Mouse (Mus musculus) MEL (cell line): ENCODE data around the gene Stx1a. TPM values are rescaled to one million over a fixed set of nuclear protein-coding genes. Genes with fewer than 3 reads are reported as not detected.

Experiments
- DNase-seq: peaks from one replicate; pipeline ENCODE4 v3.0.0; 2011; ENCODE audit warnings: low read depth, low spot score
- H3K27ac ChIP-seq: 2 replicates; pipeline ENCODE4 v1.5.1; 2012; ENCODE audit warnings: low read depth, mild to moderate bottlenecking, control low read depth, low read length, moderate library complexity; ENCODE audit not compliant: control insufficient read depth
- H3K27me3 ChIP-seq, 2 experiments: fragments of 150-350 bp in 1 of 2; sonication (generic) in 1 of 2; 2 replicates each; pipeline ENCODE4 v1.6.1; 2012; ENCODE audit warnings: low read length in 2 of 2, mild to moderate bottlenecking in 2 of 2, improper control_type of control experiment in 1 of 2, moderate library complexity in 1 of 2; ENCODE audit not compliant: insufficient read depth in 2 of 2, control insufficient read depth in 1 of 2
- H3K36me3 ChIP-seq, 2 experiments: 2 replicates each; pipeline ENCODE4 v1.6.1; 2012 to 2014; ENCODE audit warnings: low read length in 2 of 2, improper control_type of control experiment in 1 of 2, inconsistent platforms in 1 of 2, mild to moderate bottlenecking in 1 of 2; ENCODE audit not compliant: insufficient read depth in 2 of 2, control insufficient read depth in 1 of 2
- H3K4me1 ChIP-seq, 2 experiments: fragments of 150-350 bp in 1 of 2; sonication (generic) in 1 of 2; 2 replicates each; pipeline ENCODE4 v1.6.1; 2012; ENCODE audit warnings: low read length in 2 of 2, improper control_type of control experiment in 1 of 2, mild to moderate bottlenecking in 1 of 2; ENCODE audit not compliant: insufficient read depth in 2 of 2, control insufficient read depth in 1 of 2
- H3K4me3 ChIP-seq, 2 experiments: fragments of 150-350 bp in 1 of 2; sonication (generic) in 1 of 2; 2 replicates each; pipeline ENCODE4 v1.5.1; 2012; ENCODE audit warnings: low read depth in 2 of 2, low read length in 2 of 2, mild to moderate bottlenecking in 2 of 2, moderate library complexity in 2 of 2, control low read depth in 1 of 2, improper control_type of control experiment in 1 of 2; ENCODE audit not compliant: control insufficient read depth in 1 of 2, insufficient read depth in 1 of 2
- H3K79me2 ChIP-seq: 2 replicates; pipeline ENCODE4 v1.6.1; 2012; ENCODE audit warnings: mild to moderate bottlenecking, low read length, moderate library complexity; ENCODE audit not compliant: control insufficient read depth, poor library complexity, insufficient read depth
- H3K9ac ChIP-seq: 2 replicates; pipeline ENCODE4 v1.6.1; 2012; ENCODE audit warnings: low read depth, mild to moderate bottlenecking, control low read depth, low read length, moderate library complexity; ENCODE audit not compliant: control insufficient read depth, poor library complexity, severe bottlenecking
- H3K9me3 ChIP-seq: fragments of 150-350 bp; sonication (generic); replicated peaks from 2 replicates; pipeline ENCODE4 v1.6.1; 2012; ENCODE audit warnings: mild to moderate bottlenecking, low read length, improper control_type of control experiment, moderate library complexity; ENCODE audit not compliant: insufficient read depth
- BHLHE40 ChIP-seq: IDR thresholded peaks from 2 replicates; pipeline ENCODE4 v1.6.1; 2012; ENCODE audit warnings: low read depth, mild to moderate bottlenecking, inconsistent platforms, low read length, improper control_type of control experiment, borderline replicate concordance
- CHD1 ChIP-seq: IDR thresholded peaks from 2 replicates; pipeline ENCODE4 v1.6.1; 2012; ENCODE audit warnings: low read depth, mild to moderate bottlenecking, inconsistent platforms, low read length, improper control_type of control experiment
- CHD2 ChIP-seq: IDR thresholded peaks from 2 replicates; pipeline ENCODE4 v1.6.1; 2011; ENCODE audit warnings: low read length, improper control_type of control experiment
- CTCF ChIP-seq, 3 experiments: IDR thresholded peaks in 2 of 3; conservative IDR thresholded peaks in 1 of 3; 2 replicates each; pipeline ENCODE4 v1.5.1; 2011 to 2012; ENCODE audit warnings: low read length in 3 of 3, low read depth in 2 of 3, mild to moderate bottlenecking in 2 of 3, improper control_type of control experiment in 1 of 3, inconsistent platforms in 1 of 3, mixed read lengths in 1 of 3, moderate library complexity in 1 of 3; ENCODE audit not compliant: control insufficient read depth in 1 of 3, insufficient read depth in 1 of 3, poor library complexity in 1 of 3, severe bottlenecking in 1 of 3
- E2F4 ChIP-seq: IDR thresholded peaks from 2 replicates; pipeline ENCODE4 v1.6.1; 2011; ENCODE audit warnings: low read depth, low read length, improper control_type of control experiment, borderline replicate concordance
- ETS1 ChIP-seq: IDR thresholded peaks from 2 replicates; pipeline ENCODE4 v1.6.1; 2012; ENCODE audit warnings: low read depth, mild to moderate bottlenecking, inconsistent platforms, low read length, improper control_type of control experiment, moderate library complexity
- GABPA ChIP-seq: IDR thresholded peaks from 2 replicates; pipeline ENCODE4 v1.6.1; 2012; ENCODE audit warnings: low read depth, mild to moderate bottlenecking, inconsistent platforms, low read length, improper control_type of control experiment, moderate library complexity
- HCFC1 ChIP-seq: IDR thresholded peaks from 2 replicates; pipeline ENCODE4 v1.6.1; 2012; ENCODE audit warnings: low read depth, mild to moderate bottlenecking, inconsistent platforms, low read length, improper control_type of control experiment, moderate library complexity
- KAT2A ChIP-seq: conservative IDR thresholded peaks from 2 replicates; pipeline ENCODE4 v1.6.1; 2012; ENCODE audit warnings: low read depth, low read length, improper control_type of control experiment, inconsistent platforms
- MAFK ChIP-seq: IDR thresholded peaks from 2 replicates; pipeline ENCODE4 v1.6.1; 2011; ENCODE audit warnings: low read depth, mild to moderate bottlenecking, low read length, improper control_type of control experiment, borderline replicate concordance
- MAX ChIP-seq: IDR thresholded peaks from 2 replicates; pipeline ENCODE4 v1.6.1; 2011; ENCODE audit warnings: low read length, improper control_type of control experiment
- MAZ ChIP-seq: IDR thresholded peaks from 2 replicates; pipeline ENCODE4 v1.6.1; 2012; ENCODE audit warnings: low read depth, mild to moderate bottlenecking, inconsistent platforms, low read length, improper control_type of control experiment
- MEF2A ChIP-seq: IDR thresholded peaks from 2 replicates; pipeline ENCODE4 v1.6.1; 2014; ENCODE audit warnings: low read depth, mild to moderate bottlenecking, inconsistent platforms, low read length, improper control_type of control experiment; ENCODE audit not compliant: poor library complexity, insufficient replicate concordance, severe bottlenecking; ENCODE audit errors: extremely low read depth
- NELFE ChIP-seq: IDR thresholded peaks from 2 replicates; pipeline ENCODE4 v1.6.1; 2011; ENCODE audit warnings: low read depth, low read length, improper control_type of control experiment
- NRF1 ChIP-seq: IDR thresholded peaks from 2 replicates; pipeline ENCODE4 v1.6.1; 2014; ENCODE audit warnings: low read depth, mild to moderate bottlenecking, inconsistent platforms, low read length, improper control_type of control experiment, moderate library complexity; ENCODE audit not compliant: poor library complexity, insufficient read depth, severe bottlenecking
- POLR2A ChIP-seq, 2 experiments: IDR thresholded peaks; 2 replicates each; pipeline ENCODE4 v1.6.1; 2011 to 2012; ENCODE audit warnings: low read length in 2 of 2, mild to moderate bottlenecking in 2 of 2, control low read depth in 1 of 2, improper control_type of control experiment in 1 of 2, low read depth in 1 of 2, moderate library complexity in 1 of 2; ENCODE audit not compliant: control insufficient read depth in 1 of 2, insufficient read depth in 1 of 2, poor library complexity in 1 of 2
- RAD21 ChIP-seq: IDR thresholded peaks from 2 replicates; pipeline ENCODE4 v1.6.1; 2011; ENCODE audit warnings: mild to moderate bottlenecking, low read depth, low read length, improper control_type of control experiment
- RCOR1 ChIP-seq: IDR thresholded peaks from 2 replicates; pipeline ENCODE4 v1.6.1; 2012; ENCODE audit warnings: low read depth, mild to moderate bottlenecking, inconsistent platforms, low read length, improper control_type of control experiment
- SMC3 ChIP-seq: IDR thresholded peaks from 2 replicates; pipeline ENCODE4 v1.6.1; 2011; ENCODE audit warnings: low read depth, low read length, improper control_type of control experiment
- TAL1 ChIP-seq: IDR thresholded peaks from 2 replicates; pipeline ENCODE4 v1.6.1; 2012; ENCODE audit warnings: mild to moderate bottlenecking, inconsistent platforms, low read length, moderate library complexity, mixed read lengths
- TCF12 ChIP-seq: IDR thresholded peaks from 2 replicates; pipeline ENCODE4 v1.6.1; 2014; ENCODE audit warnings: low read depth, mild to moderate bottlenecking, inconsistent platforms, low read length, improper control_type of control experiment, moderate library complexity
- USF1 ChIP-seq: IDR thresholded peaks from 2 replicates; pipeline ENCODE4 v1.6.1; 2014; ENCODE audit warnings: low read depth, mild to moderate bottlenecking, inconsistent platforms, low read length, improper control_type of control experiment, moderate library complexity
- ZC3H11A ChIP-seq: IDR thresholded peaks from 2 replicates; pipeline ENCODE4 v1.6.1; 2012; ENCODE audit warnings: low read depth, mild to moderate bottlenecking, inconsistent platforms, low read length, improper control_type of control experiment
- ZKSCAN1 ChIP-seq: IDR thresholded peaks from 2 replicates; pipeline ENCODE4 v1.6.1; 2012; ENCODE audit warnings: low read depth, mild to moderate bottlenecking, inconsistent platforms, low read length, improper control_type of control experiment, moderate library complexity
- polyA plus RNA-seq, 2 experiments: library from polyadenylated mRNA; stranded (reverse) in 1 of 2; unstranded in 1 of 2; fragments of >175 nt in 1 of 2; fragments of >200 nt in 1 of 2; gene quantifications; 2 replicates each; pipeline versions ENCODE4 v1.2.1 to v1.2.4; 2012; ENCODE audit warnings: low replicate concordance in 2 of 2, low read depth in 1 of 2; ENCODE audit not compliant: insufficient read length in 2 of 2, insufficient read depth in 1 of 2, missing spikeins in 1 of 2
- total RNA-seq: library from RNA; depleted of rRNA; stranded (reverse); fragments of 300-350 nt; gene quantifications from 2 replicates; pipeline ENCODE4 v1.2.3, GENCODE M21; 2012

The Stx1a gene
- total and polyA plus RNA-seq, 3 experiments = 3.3 to 6.0 TPM; not detected in 1

GRCm38 (mm10) chr5:135012671-135013441, 10.4 kb upstream of the Stx1a start (continued):
- no peak for TF ChIP-seq ZKSCAN1
- TF ChIP-seq TAL1 = no peak
- no peak for TF ChIP-seq MAX

- Histone ChIP-seq H3K9ac (no peak overlapping the region), H3K27ac (no peak overlapping the region), H3K79me2 (peaks cover 2% of the 10 kb centered on the region; the same call in 1 of the 2 replicates)
- TF ChIP-seq ZKSCAN1 = no peak
- TF ChIP-seq GABPA = no peak
- TF ChIP-seq MAFK = no peak
- peak; percentile 88 for TF ChIP-seq RAD21
- peak; percentile 79; the same call in 1 of the 2 replicates for TF ChIP-seq MAZ
- no peak for TF ChIP-seq NRF1
- no peak for TF ChIP-seq TCF12
- no peak for TF ChIP-seq NELFE
- TF ChIP-seq CTCF (IDR thresholded peaks at IDR 0.05 in 2 of 3, conservative IDR thresholded peaks at IDR 0.05 in 1 of 3; ENCODE audit: control insufficient read depth in 1 of 3, insufficient read depth in 1 of 3, low read depth in 2 of 3, low read length in 3 of 3, poor library complexity in 1 of 3, severe bottlenecking in 1 of 3) = peak; percentile 97 to 98 (median 98)
- TF ChIP-seq ZC3H11A = peak; percentile 59
- no peak for TF ChIP-seq KAT2A
- no peak for TF ChIP-seq MAX
- no peak for TF ChIP-seq USF1
- no peak for TF ChIP-seq RCOR1
- TF ChIP-seq POLR2A (IDR thresholded peaks at IDR 0.05; ENCODE audit: control insufficient read depth in 1 of 2, insufficient read depth in 1 of 2, low read depth in 1 of 2, low read length in 2 of 2, poor library complexity in 1 of 2) = no peak
- TF ChIP-seq E2F4 = no peak
- TF ChIP-seq CHD2 = no peak
- no peak for TF ChIP-seq MEF2A
- TF ChIP-seq HCFC1 = no peak
- peak; percentile 74 for TF ChIP-seq SMC3
- TF ChIP-seq CHD1 = no peak
- TF ChIP-seq BHLHE40 = no peak
- TF ChIP-seq ETS1 = no peak
- TF ChIP-seq, all 39 proteins: peak for 5
- H3K9me3 ChIP-seq = no peaks in the 10 kb centered on the region
- no peaks in the 10 kb centered on the region for H3K27me3 ChIP-seq
- no peak overlapping the region for H3K4me3 ChIP-seq
- no peaks in the 10 kb centered on the region; a peak in 1 of 4 replicates for H3K36me3 ChIP-seq
- DNase-seq = peak; percentile 87
- peaks cover 0 to 5% of the 10 kb centered on the region in 2 experiments; a peak in 1 of 4 replicates for H3K4me1 ChIP-seq
Observed at GRCm38 (mm10) chr5:135015497-135015896, 7.8 kb upstream of the Stx1a start.
